Mouse (Mus musculus) spleen, adult 2 months (tissue): Measurements from ENCODE around the gene Plg. TPM values are rescaled to one million over a fixed set of nuclear protein-coding genes. Genes with fewer than 3 reads are reported as not detected.

ENCODE experiments used
- DNase-seq, 2 experiments: peaks; one replicate each; pipeline versions ENCODE4 v3.0.0 to v3.0.0-alpha.2; 2012 to 2021; ENCODE audit warnings: low spot score in 2 of 2, low read depth in 1 of 2
- H3K27ac ChIP-seq: fragments of 200-500 bp; 2 replicates; pipeline ENCODE4 v1.5.1; 2012; ENCODE audit warnings: low read length, inconsistent platforms; ENCODE audit not compliant: insufficient read depth
- H3K27me3 ChIP-seq: fragments of 200-500 bp; 2 replicates; pipeline ENCODE4 v1.6.1; 2012; ENCODE audit warnings: mild to moderate bottlenecking, moderate library complexity, low read length, inconsistent platforms; ENCODE audit not compliant: control insufficient read depth, insufficient read depth
- H3K36me3 ChIP-seq: fragments of 200-500 bp; 2 replicates; pipeline ENCODE4 v1.6.1; 2012; ENCODE audit warnings: mild to moderate bottlenecking, low read length, inconsistent platforms; ENCODE audit not compliant: control insufficient read depth, insufficient read depth
- H3K4me1 ChIP-seq: fragments of 200-500 bp; 2 replicates; pipeline ENCODE4 v1.6.1; 2011; ENCODE audit warnings: inconsistent platforms; ENCODE audit not compliant: control insufficient read depth, insufficient read depth, insufficient read length
- H3K4me3 ChIP-seq: fragments of 200-500 bp; 2 replicates; pipeline ENCODE4 v1.5.1; 2011; ENCODE audit warnings: mild to moderate bottlenecking, inconsistent platforms; ENCODE audit not compliant: insufficient read depth, insufficient read length; ENCODE audit errors: extremely low read depth
- CTCF ChIP-seq: fragments of 200-500 bp; IDR thresholded peaks from 2 replicates; pipeline ENCODE4 v1.5.1; 2011; ENCODE audit warnings: mild to moderate bottlenecking, inconsistent platforms; ENCODE audit not compliant: insufficient read depth, insufficient read length, insufficient replicate concordance; ENCODE audit errors: extremely low read depth
- POLR2A ChIP-seq: fragments of 200-500 bp; IDR thresholded peaks from 2 replicates; pipeline ENCODE4 v1.6.1; 2011; ENCODE audit warnings: low read depth, low read length, inconsistent platforms
- whole genome bisulfite sequencing: fragments of 180-500 bp; shearing (Covaris S2); methylation state at CpG from one replicate; pipeline ENCODE4 v1.1.7; 2018; 5-methylcytosine and 5-hydroxymethylcytosine counted together
- polyA plus RNA-seq: library from polyadenylated mRNA; depleted of rRNA; stranded (reverse); fragments of >200 nt; gene quantifications from 2 replicates; pipeline ENCODE4 v1.2.3, GENCODE M21; 2012

Gene Plg
- polyA plus RNA-seq, 1 experiment, result 0.07 TPM

- H3K4me3 ChIP-seq, result no peak overlapping the region
- H3K27ac ChIP-seq, result no peak overlapping the region
- H3K4me1 ChIP-seq, result no peaks in the 10 kb centered on the region
- no peak for TF ChIP-seq CTCF
- TF ChIP-seq POLR2A, result no peak
- H3K27me3 ChIP-seq, result no peaks in the 10 kb centered on the region
- H3K36me3 ChIP-seq, result no peaks in the 10 kb centered on the region
- DNase-seq, result no peak
- WGBS, result 50% methylated on average over 8 of the region's 8 CpGs
Observed at GRCm38 (mm10) chr17:12385049-12385794, 6.8 kb downstream of the Plg start.

- DNase-seq, result no peak
- TF ChIP-seq CTCF, result no peak
- no peak for TF ChIP-seq POLR2A
- 81% methylated on average over 2 of the region's 2 CpGs for WGBS
- no peaks in the 10 kb centered on the region for H3K27me3 ChIP-seq
- H3K36me3 ChIP-seq, result no peaks in the 10 kb centered on the region
- no peak overlapping the region for H3K27ac ChIP-seq
- no peak overlapping the region for H3K4me3 ChIP-seq
- H3K4me1 ChIP-seq, result no peaks in the 10 kb centered on the region
Observed at GRCm38 (mm10) chr17:12387781-12388180, 9.4 kb downstream of the Plg start.

- TF ChIP-seq POLR2A, result no peak
- TF ChIP-seq CTCF, result no peak
- Histone ChIP-seq H3K4me1 (no peaks in the 10 kb centered on the region), H3K4me3 (no peak overlapping the region), H3K27me3 (no peaks in the 10 kb centered on the region), H3K27ac (no peak overlapping the region), H3K36me3 (no peaks in the 10 kb centered on the region)
- no peak for DNase-seq
- 89% methylated on average over 7 of the region's 7 CpGs for WGBS
Observed at GRCm38 (mm10) chr17:12388239-12388638, 9.8 kb downstream of the Plg start.

GRCm38 (mm10) chr17:12396163-12396677, 17.8 kb downstream of the Plg start:
- H3K27ac ChIP-seq, result no peak overlapping the region
- H3K27me3 ChIP-seq, result no peaks in the 10 kb centered on the region; the same call in 1 of the 2 replicates
- WGBS, result 75% methylated on average over 9 of the region's 9 CpGs
- no peaks in the 10 kb centered on the region for H3K4me1 ChIP-seq
- no peak for DNase-seq
- TF ChIP-seq CTCF (no peak), POLR2A (no peak)
- no peak overlapping the region for H3K4me3 ChIP-seq
- H3K36me3 ChIP-seq, result no peaks in the 10 kb centered on the region

GRCm38 (mm10) chr17:12403420-12403819, 25.0 kb downstream of the Plg start:
- Histone ChIP-seq H3K27me3 (no peaks in the 10 kb centered on the region), H3K4me3 (no peak overlapping the region), H3K4me1 (no peaks in the 10 kb centered on the region), H3K36me3 (no peaks in the 10 kb centered on the region), H3K27ac (no peak overlapping the region)
- TF ChIP-seq POLR2A (no peak), CTCF (no peak)
- 71% methylated on average over 7 of the region's 7 CpGs for WGBS
- DNase-seq, result no peak

- Histone ChIP-seq H3K4me1 (no peaks in the 10 kb centered on the region), H3K36me3 (no peaks in the 10 kb centered on the region), H3K27ac (no peak overlapping the region), H3K4me3 (no peak overlapping the region), H3K27me3 (no peaks in the 10 kb centered on the region)
- no peak for DNase-seq
- TF ChIP-seq POLR2A (no peak), CTCF (no peak)
- WGBS, result 83% methylated on average over 11 of the region's 11 CpGs
Observed at GRCm38 (mm10) chr17:12409346-12409944, 31.0 kb downstream of the Plg start.

GRCm38 (mm10) chr17:12412181-12412890, 33.9 kb downstream of the Plg start:
- H3K36me3 ChIP-seq, result no peaks in the 10 kb centered on the region
- H3K4me3 ChIP-seq, result no peak overlapping the region
- TF ChIP-seq POLR2A, result no peak
- no peak for TF ChIP-seq CTCF
- WGBS, result 84% methylated on average over 10 of the region's 10 CpGs
- no peaks in the 10 kb centered on the region for H3K4me1 ChIP-seq
- H3K27ac ChIP-seq, result no peak overlapping the region
- no peaks in the 10 kb centered on the region for H3K27me3 ChIP-seq
- no peak for DNase-seq
